Mouse (Mus musculus): ENCODE measurements around the gene Zfp239. TPM values are rescaled to one million over a fixed set of nuclear protein-coding genes. Genes with fewer than 3 reads are reported as not detected.
"Not testable (repeated sequence)": the region's sequence is repeated elsewhere in the genome, so short reads cannot be mapped to it uniquely, and the experiment has no call there.

The Zfp239 gene
- total and polyA plus RNA-seq, 3 experiments = 0.29 to 0.64 (median 0.47) TPM

DNA sequence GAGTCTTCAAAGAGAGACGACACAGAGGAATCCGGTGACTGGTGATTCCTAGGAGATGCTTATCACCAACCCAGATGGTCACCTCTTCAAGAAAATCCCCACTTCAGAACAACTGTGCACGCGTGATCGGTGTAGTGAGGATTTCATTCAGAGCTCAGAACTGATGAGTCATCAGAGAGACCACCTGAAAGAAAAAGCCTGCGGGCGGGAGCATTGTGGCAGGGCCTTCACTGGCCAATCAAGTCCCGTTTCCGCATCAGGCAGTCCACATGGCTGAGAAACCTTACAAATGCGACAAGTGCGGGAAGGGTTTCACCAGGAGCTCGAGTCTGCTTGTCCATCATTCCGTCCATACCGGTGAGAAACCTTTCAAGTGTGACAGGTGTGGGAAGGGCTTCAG is 9.1 kb downstream of the Zfp239 start:
- H3K27me3 ChIP-seq (ENCODE audit: control insufficient read depth, insufficient read depth, low read length) = no peaks in the 10 kb centered on the region; the same call in 1 of the 2 replicates
- no peak overlapping the region for H3K27ac ChIP-seq
- no peak overlapping the region for H3K4me3 ChIP-seq
- TF ChIP-seq CTCF (IDR thresholded peaks at IDR 0.05) (no peak), EP300 (IDR thresholded peaks at IDR 0.05; ENCODE audit: insufficient read depth, low read depth, low read length) (no peak), POLR2A (IDR thresholded peaks at IDR 0.05; ENCODE audit: insufficient read depth, low read depth, low read length) (no peak)
- H3K4me1 ChIP-seq (ENCODE audit: control insufficient read depth, insufficient read depth, low read length) = no peaks in the 10 kb centered on the region
- no peaks in the 10 kb centered on the region for H3K36me3 ChIP-seq (ENCODE audit: control insufficient read depth, insufficient read depth, low read length)
- WGBS = 69% methylated on average over 14 of the region's 14 CpGs
- no peaks in the 10 kb centered on the region for H3K79me2 ChIP-seq (replicated peaks; ENCODE audit: control insufficient read depth, insufficient read depth, low read length)
- intact Hi-C loops (cut with DNase I) = no loop called here
- no peak overlapping the region for H3K9ac ChIP-seq (ENCODE audit: low read depth, low read length)
- DNase-seq = no peak

DNA sequence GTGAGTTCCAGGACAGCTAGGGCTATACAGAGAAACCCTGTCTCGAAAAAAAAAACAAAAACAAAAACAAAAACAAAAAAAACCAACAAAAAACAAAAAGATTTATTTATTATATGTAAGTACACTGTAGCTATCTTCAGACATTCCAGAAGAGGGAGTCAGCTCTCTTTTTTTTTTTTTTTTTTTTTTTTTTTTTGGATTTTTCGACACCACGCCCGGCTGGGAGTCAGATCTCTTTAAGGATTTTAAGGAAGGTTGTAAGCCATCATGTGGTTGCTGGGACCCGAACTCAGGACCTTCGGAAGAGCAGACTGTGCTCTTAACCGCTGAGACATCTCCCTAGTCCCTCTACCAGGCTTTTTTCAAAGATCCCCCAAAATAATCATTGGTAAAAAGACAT is 11.6 kb downstream of the Zfp239 start:
- H3K79me2 ChIP-seq (replicated peaks; ENCODE audit: control insufficient read depth, insufficient read depth, low read length); H3K9ac ChIP-seq (ENCODE audit: low read depth, low read length); H3K27ac ChIP-seq; H3K4me1 ChIP-seq (ENCODE audit: control insufficient read depth, insufficient read depth, low read length); DNase-seq; H3K36me3 ChIP-seq (ENCODE audit: control insufficient read depth, insufficient read depth, low read length); intact Hi-C loops (cut with DNase I); H3K27me3 ChIP-seq (ENCODE audit: control insufficient read depth, insufficient read depth, low read length); H3K4me3 ChIP-seq: not testable (repeated sequence)
- 80% methylated on average over 7 of the region's 7 CpGs for WGBS

DNA sequence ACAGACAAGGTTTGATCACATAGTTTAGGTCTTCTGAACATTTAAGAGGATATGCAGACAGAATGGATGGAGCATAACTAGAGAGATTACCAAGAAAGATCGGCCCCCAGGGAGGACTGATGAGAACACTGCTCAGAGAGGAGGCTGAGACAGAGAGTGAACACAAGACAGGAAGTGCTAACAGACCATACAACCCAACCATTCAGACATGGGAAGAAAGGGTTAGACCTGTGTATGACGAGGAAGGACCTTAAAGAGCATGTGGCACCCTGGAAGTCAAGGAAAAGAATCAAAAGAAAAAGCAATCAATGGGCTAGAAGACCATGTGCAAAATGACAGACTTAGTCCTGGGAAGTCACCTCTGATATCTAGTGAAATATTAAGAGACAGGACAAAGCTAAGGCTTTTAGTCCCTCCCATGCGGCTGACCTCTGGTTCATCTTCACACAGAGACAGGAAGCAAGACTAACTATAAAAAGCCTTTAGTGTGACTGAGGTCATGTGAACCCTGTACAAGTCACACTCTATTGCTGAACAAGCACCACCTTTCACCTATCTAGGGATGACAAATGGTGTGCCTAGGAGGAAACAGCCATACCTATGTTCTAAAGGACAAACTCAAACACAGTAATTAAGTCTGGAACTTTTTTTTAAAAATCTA is 12.9 kb downstream of the Zfp239 start:
- Histone ChIP-seq H3K79me2 (replicated peaks; ENCODE audit: control insufficient read depth, insufficient read depth, low read length) (no peaks in the 10 kb centered on the region), H3K4me1 (ENCODE audit: control insufficient read depth, insufficient read depth, low read length) (no peaks in the 10 kb centered on the region), H3K9ac (ENCODE audit: low read depth, low read length) (no peak overlapping the region), H3K27ac (no peak overlapping the region), H3K4me3 (no peak overlapping the region), H3K27me3 (ENCODE audit: control insufficient read depth, insufficient read depth, low read length) (no peaks in the 10 kb centered on the region; the same call in 1 of the 2 replicates), H3K36me3 (ENCODE audit: control insufficient read depth, insufficient read depth, low read length) (no peaks in the 10 kb centered on the region)
- no peak for DNase-seq
- 58% methylated on average over 3 of the region's 3 CpGs for WGBS
- intact Hi-C loops (cut with DNase I) = no loop called here
- TF ChIP-seq POLR2A (IDR thresholded peaks at IDR 0.05; ENCODE audit: insufficient read depth, low read depth, low read length) (no peak), CTCF (IDR thresholded peaks at IDR 0.05) (no peak)

DNA sequence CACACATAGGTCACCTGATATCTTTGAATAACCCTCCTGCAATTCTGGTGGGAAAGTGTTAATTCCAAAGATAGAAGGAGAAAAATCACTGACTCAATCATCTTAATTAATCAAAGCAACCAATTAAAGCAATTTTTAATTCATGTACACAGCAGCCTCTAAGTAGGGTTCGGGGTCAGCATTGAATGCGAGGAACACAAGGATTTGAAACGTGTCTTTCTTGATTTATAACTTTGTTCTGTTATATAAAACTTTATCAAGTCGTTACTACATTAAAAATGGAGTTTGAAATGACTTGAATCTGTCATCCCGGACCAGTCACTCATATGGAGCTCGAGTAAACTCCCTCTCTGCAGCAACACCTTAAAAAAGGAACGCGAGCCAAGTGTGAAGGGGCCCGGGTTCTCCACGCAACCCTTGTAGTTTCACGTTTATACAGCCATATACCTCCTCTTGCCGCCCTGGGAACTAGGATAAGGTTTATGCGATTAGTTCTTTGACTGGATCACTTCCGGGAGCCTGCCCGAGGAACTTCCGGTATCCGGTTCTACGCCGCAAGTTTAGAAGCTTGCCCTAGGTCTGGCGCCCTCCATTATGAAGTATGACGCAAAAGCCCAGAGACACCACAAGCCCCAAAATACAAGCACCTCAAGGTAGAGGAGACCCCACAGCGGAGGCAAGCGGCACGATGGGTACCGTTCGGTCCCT is 17.0 kb downstream of the Zfp239 start:
- Histone ChIP-seq H3K4me1 (ENCODE audit: control insufficient read depth, insufficient read depth, low read length) (0 out of 2 replicates have a peak, but pooled peaks cover 1% of the 10 kb centered on the region), H3K9ac (ENCODE audit: low read depth, low read length) (peak overlapping the region; percentile 90), H3K36me3 (ENCODE audit: control insufficient read depth, insufficient read depth, low read length) (peaks cover 6% of the 10 kb centered on the region; the same call in 1 of the 2 replicates), H3K79me2 (replicated peaks; ENCODE audit: control insufficient read depth, insufficient read depth, low read length) (no peaks in the 10 kb centered on the region), H3K27me3 (ENCODE audit: control insufficient read depth, insufficient read depth, low read length) (no peaks in the 10 kb centered on the region), H3K4me3 (peak overlapping the region; percentile 83), H3K27ac (peak overlapping the region; percentile 98)
- TF ChIP-seq EP300 (IDR thresholded peaks at IDR 0.05; ENCODE audit: insufficient read depth, low read depth, low read length) (peak; percentile 68; the same call in 1 of the 2 replicates), CTCF (IDR thresholded peaks at IDR 0.05) (no peak), POLR2A (IDR thresholded peaks at IDR 0.05; ENCODE audit: insufficient read depth, low read depth, low read length) (peak; percentile 60; the same call in 1 of the 2 replicates)
- 8% methylated on average over 26 of the region's 26 CpGs for WGBS
- intact Hi-C loops (cut with DNase I) = loop anchor here (1.0 to 2.0 kb wide), 2 partner anchors 38 kb away; partner anchors contain the start of gene Zfp637
- DNase-seq = no peak

DNA sequence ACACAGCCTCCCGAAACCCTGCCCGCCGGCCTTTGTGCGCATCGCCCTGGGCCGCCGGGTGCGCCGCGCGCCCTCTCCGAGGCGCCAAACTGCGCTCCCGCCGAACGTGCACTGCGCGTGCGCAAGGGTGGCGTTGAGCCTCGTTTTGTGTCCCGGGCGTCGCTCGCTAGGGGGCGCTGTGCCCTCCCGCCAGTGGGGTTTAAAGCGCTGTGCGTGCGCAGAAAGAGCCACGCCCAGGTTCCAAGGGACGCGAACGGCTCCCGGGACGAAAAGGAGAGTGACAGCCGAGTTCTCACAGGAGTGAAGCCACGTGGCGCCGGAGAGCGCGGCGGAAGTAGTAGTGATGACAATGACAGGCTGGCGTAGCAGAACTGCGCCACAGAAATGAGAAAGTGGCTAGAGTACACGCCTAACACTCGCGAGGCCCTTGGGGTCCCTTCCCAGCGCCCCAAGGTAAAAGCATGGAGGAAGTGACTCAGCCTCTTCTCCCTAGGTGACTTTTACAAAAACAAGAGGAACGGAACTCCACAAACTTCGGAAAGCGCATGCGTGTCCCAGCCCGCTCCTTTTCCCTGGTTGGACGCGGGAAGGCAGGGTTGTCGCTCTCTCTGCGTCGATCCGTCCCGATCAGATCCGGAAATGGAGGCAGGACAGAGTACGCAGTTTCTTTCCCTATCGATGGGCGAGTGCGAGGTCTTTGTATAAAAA is 17.7 kb downstream of the Zfp239 start:
- WGBS = under 1% methylated on average over 67 of the region's 67 CpGs
- Histone ChIP-seq H3K79me2 (replicated peaks; ENCODE audit: control insufficient read depth, insufficient read depth, low read length) (no peaks in the 10 kb centered on the region), H3K36me3 (ENCODE audit: control insufficient read depth, insufficient read depth, low read length) (peaks cover 6% of the 10 kb centered on the region; the same call in 1 of the 2 replicates), H3K27ac (peak overlapping the region; percentile 98), H3K4me1 (ENCODE audit: control insufficient read depth, insufficient read depth, low read length) (0 out of 2 replicates have a peak, but pooled peaks cover 1% of the 10 kb centered on the region), H3K27me3 (ENCODE audit: control insufficient read depth, insufficient read depth, low read length) (no peaks in the 10 kb centered on the region), H3K9ac (ENCODE audit: low read depth, low read length) (peak overlapping the region; percentile 90), H3K4me3 (peak overlapping the region; percentile 83)
- DNase-seq = peak; percentile 99
- intact Hi-C loops (cut with DNase I) = loop anchor here (1.0 to 2.0 kb wide), 3 partner anchors 27 to 39 kb away; partner anchors contain the start of gene Zfp637
- TF ChIP-seq CTCF (IDR thresholded peaks at IDR 0.05) (no peak; the same call in 1 of the 2 replicates), EP300 (IDR thresholded peaks at IDR 0.05; ENCODE audit: insufficient read depth, low read depth, low read length) (peak; percentile 57; the same call in 1 of the 2 replicates), POLR2A (IDR thresholded peaks at IDR 0.05; ENCODE audit: insufficient read depth, low read depth, low read length) (peak; percentile 96)

All from heart, adult 2 months (tissue).